Mouse (Mus musculus) limb, embryonic 11.5 days (tissue): ENCODE measurements around the gene Ldlrad3. TPM values are rescaled to one million over a fixed set of nuclear protein-coding genes. Genes with fewer than 3 reads are reported as not detected.
A peak's percentile ranks its signal among the peaks of the same experiment; 100 is the strongest.

Source experiments
- ATAC-seq: fragments of 200-750 bp; cut with Nextera tagmentation; 2 replicates; pipeline ENCODE4 v1.8.0; 2017; ENCODE audit warnings: low read depth; ENCODE audit not compliant: insufficient number of reproducible peaks, low FRiP score, low TSS enrichment
- DNase-seq: peaks from one replicate; pipeline ENCODE4 v3.0.0-alpha.2; 2015; ENCODE audit warnings: low spot score
- H3K27ac ChIP-seq: fragments of 300-500 bp; sonication (generic); replicated peaks from 2 replicates; pipeline ENCODE4 v1.5.1; 2014; ENCODE audit warnings: low read depth, mild to moderate bottlenecking, low read length
- H3K27me3 ChIP-seq: fragments of 300-500 bp; sonication (generic); 2 replicates; pipeline ENCODE4 v1.6.1; 2014; ENCODE audit warnings: mild to moderate bottlenecking, low read length, mixed read lengths; ENCODE audit not compliant: control insufficient read depth, insufficient read depth
- H3K36me3 ChIP-seq: fragments of 300-500 bp; sonication (generic); 2 replicates; pipeline ENCODE4 v1.6.1; 2014; ENCODE audit warnings: mild to moderate bottlenecking, low read length, moderate library complexity, mixed read lengths; ENCODE audit not compliant: control insufficient read depth, insufficient read depth
- H3K4me1 ChIP-seq: fragments of 300-500 bp; sonication (generic); 2 replicates; pipeline ENCODE4 v1.6.1; 2014; ENCODE audit warnings: low read length, mixed read lengths; ENCODE audit not compliant: control insufficient read depth, insufficient read depth
- H3K4me2 ChIP-seq: fragments of 300-500 bp; sonication (generic); 2 replicates; pipeline ENCODE4 v1.6.1; 2014; ENCODE audit warnings: low read depth, mild to moderate bottlenecking, moderate library complexity; ENCODE audit not compliant: severe bottlenecking
- H3K4me3 ChIP-seq: fragments of 300-500 bp; sonication (generic); 2 replicates; pipeline ENCODE4 v1.5.1; 2014; ENCODE audit warnings: low read depth, low read length
- H3K9ac ChIP-seq: fragments of 300-500 bp; sonication (generic); 2 replicates; pipeline ENCODE4 v1.6.1; 2014; ENCODE audit warnings: mild to moderate bottlenecking, low read length
- H3K9me3 ChIP-seq: fragments of 300-500 bp; sonication (generic); 2 replicates; pipeline ENCODE4 v1.6.1; 2016; ENCODE audit warnings: low read length; ENCODE audit not compliant: control insufficient read depth
- WGBS: fragments of 180-500 bp; shearing (Covaris S2); extraction: QIAGEN DNeasy Blood & Tissue Kit; methylation state at CpG from one replicate; pipeline ENCODE4 v1.1.7; 2014; 5-methylcytosine and 5-hydroxymethylcytosine counted together
- polyA plus RNA-seq: library from polyadenylated mRNA; unstranded; fragments of >200 nt; fragmentation: Nextera tagmentation; extraction: Ambion mirVana; gene quantifications from 2 replicates; pipeline ENCODE4 v1.2.1, GENCODE M21; 2014

Gene Ldlrad3
- polyA plus RNA-seq, 1 experiment from 2014 or later = 57.5 TPM

GRCm38 (mm10) chr2:102176434-102176772, 9.8 kb downstream of the Ldlrad3 start:
- Histone ChIP-seq H3K9ac (no peak overlapping the region), H3K4me2 (no peak overlapping the region), H3K9me3 (no peaks in the 10 kb centered on the region), H3K4me1 (0 out of 2 replicates have a peak, but pooled peaks cover 2% of the 10 kb centered on the region), H3K27me3 (no peaks in the 10 kb centered on the region), H3K4me3 (no peak overlapping the region), H3K27ac (no peak overlapping the region), H3K36me3 (no peaks in the 10 kb centered on the region)
- ATAC-seq (no peak), DNase-seq (no peak)
- WGBS = 76% methylated on average over 5 of the region's 5 CpGs

- no peaks in the 10 kb centered on the region for H3K9me3 ChIP-seq
- H3K4me1 ChIP-seq = 0 out of 2 replicates have a peak, but pooled peaks cover 2% of the 10 kb centered on the region
- H3K9ac ChIP-seq = no peak overlapping the region
- DNase-seq (no peak), ATAC-seq (no peak)
- H3K27ac ChIP-seq = no peak overlapping the region
- WGBS = 86% methylated on average over 15 of the region's 15 CpGs
- no peak overlapping the region for H3K4me2 ChIP-seq
- no peak overlapping the region for H3K4me3 ChIP-seq
- H3K36me3 ChIP-seq = no peaks in the 10 kb centered on the region
- H3K27me3 ChIP-seq = no peaks in the 10 kb centered on the region
Measured at GRCm38 (mm10) chr2:102175741-102176433, 10.3 kb downstream of the Ldlrad3 start.

GRCm38 (mm10) chr2:102172458-102172857, 13.7 kb downstream of the Ldlrad3 start:
- no peak for ATAC-seq
- no peak for DNase-seq

GRCm38 (mm10) chr2:102166550-102167325, 19.4 kb downstream of the Ldlrad3 start:
- no peak for ATAC-seq
- peak overlapping the region; percentile 22; the same call in 1 of the 2 replicates for H3K9ac ChIP-seq

More at GRCm38 (mm10) chr2:102172458-102172857, 13.7 kb downstream of the Ldlrad3 start:
- H3K4me3 ChIP-seq = no peak overlapping the region
- H3K27me3 ChIP-seq = no peaks in the 10 kb centered on the region
- H3K36me3 ChIP-seq = no peaks in the 10 kb centered on the region
- no peak overlapping the region for H3K9ac ChIP-seq
- no peak overlapping the region for H3K4me2 ChIP-seq
- 0 out of 2 replicates have a peak, but pooled peaks cover 2% of the 10 kb centered on the region for H3K4me1 ChIP-seq
- 88% methylated on average over 4 of the region's 4 CpGs for WGBS
- no peak overlapping the region for H3K27ac ChIP-seq
- H3K9me3 ChIP-seq = no peaks in the 10 kb centered on the region

GRCm38 (mm10) chr2:102163106-102163505, 23.1 kb downstream of the Ldlrad3 start:
- ATAC-seq = no peak
- Histone ChIP-seq H3K27me3 (no peaks in the 10 kb centered on the region), H3K9me3 (no peaks in the 10 kb centered on the region), H3K9ac (no peak overlapping the region), H3K4me2 (no peak overlapping the region), H3K27ac (no peak overlapping the region), H3K36me3 (no peaks in the 10 kb centered on the region), H3K4me1 (peaks cover 14% of the 10 kb centered on the region), H3K4me3 (no peak overlapping the region)
- WGBS = 87% methylated on average over 3 of the region's 3 CpGs
- no peak for DNase-seq

More at GRCm38 (mm10) chr2:102166550-102167325, 19.4 kb downstream of the Ldlrad3 start:
- H3K27me3 ChIP-seq = no peaks in the 10 kb centered on the region
- no peak for DNase-seq
- H3K27ac ChIP-seq = no peak overlapping the region
- WGBS = 23% methylated on average over 15 of the region's 15 CpGs
- H3K4me1 ChIP-seq = peaks cover 14% of the 10 kb centered on the region
- no peaks in the 10 kb centered on the region for H3K36me3 ChIP-seq
- no peaks in the 10 kb centered on the region for H3K9me3 ChIP-seq
- no peak overlapping the region for H3K4me3 ChIP-seq
- no peak overlapping the region for H3K4me2 ChIP-seq

GRCm38 (mm10) chr2:102157555-102157954, 28.6 kb downstream of the Ldlrad3 start:
- H3K4me1 ChIP-seq = peaks cover 23% of the 10 kb centered on the region
- DNase-seq = no peak
- no peak overlapping the region for H3K4me2 ChIP-seq
- 90% methylated on average over 3 of the region's 3 CpGs for WGBS
- no peaks in the 10 kb centered on the region for H3K9me3 ChIP-seq
- no peak for ATAC-seq
- no peaks in the 10 kb centered on the region for H3K36me3 ChIP-seq
- no peaks in the 10 kb centered on the region for H3K27me3 ChIP-seq
- no peak overlapping the region for H3K9ac ChIP-seq
- no peak overlapping the region for H3K4me3 ChIP-seq
- H3K27ac ChIP-seq = no peak overlapping the region

GRCm38 (mm10) chr2:102157010-102157409, 29.2 kb downstream of the Ldlrad3 start:
- Histone ChIP-seq H3K9ac (no peak overlapping the region), H3K4me1 (peaks cover 23% of the 10 kb centered on the region), H3K4me3 (no peak overlapping the region), H3K27ac (no peak overlapping the region), H3K27me3 (no peaks in the 10 kb centered on the region), H3K36me3 (no peaks in the 10 kb centered on the region), H3K4me2 (no peak overlapping the region), H3K9me3 (no peaks in the 10 kb centered on the region)
- ATAC-seq (no peak), DNase-seq (no peak)
- 47% methylated on average over 9 of the region's 9 CpGs for WGBS

GRCm38 (mm10) chr2:102156460-102156859, 29.7 kb downstream of the Ldlrad3 start:
- DNase-seq (no peak), ATAC-seq (no peak)
- Histone ChIP-seq H3K4me1 (peaks cover 23% of the 10 kb centered on the region), H3K9me3 (no peaks in the 10 kb centered on the region), H3K27me3 (no peaks in the 10 kb centered on the region), H3K36me3 (no peaks in the 10 kb centered on the region), H3K9ac (no peak overlapping the region), H3K4me3 (no peak overlapping the region), H3K4me2 (no peak overlapping the region), H3K27ac (no peak overlapping the region)
- 11% methylated on average over 9 of the region's 9 CpGs for WGBS
